Mouse (Mus musculus) lung, adult 2 months (tissue): ENCODE results near the gene Mrpl21. TPM values are rescaled to one million over a fixed set of nuclear protein-coding genes. Genes with fewer than 3 reads are reported as not detected.

Experiments used
- DNase-seq: peaks from one replicate; pipeline ENCODE4 v3.0.0; 2022
- H3K4me1 ChIP-seq: fragments of 200-500 bp; 2 replicates; pipeline ENCODE4 v1.6.1; 2011; ENCODE audit warnings: low read length; ENCODE audit not compliant: control insufficient read depth, insufficient read depth
- H3K4me3 ChIP-seq: fragments of 200-500 bp; replicated peaks from 2 replicates; pipeline ENCODE3; 2011; ENCODE audit warnings: low read depth, mild to moderate bottlenecking, control low read depth, low read length; ENCODE audit errors: extremely low read depth
- CTCF ChIP-seq: fragments of 200-500 bp; IDR thresholded peaks from 2 replicates; pipeline ENCODE4 v1.5.1; 2011; ENCODE audit warnings: mild to moderate bottlenecking, low read length, control low read depth; ENCODE audit not compliant: insufficient read depth
- POLR2A ChIP-seq: fragments of 200-500 bp; IDR thresholded peaks from 2 replicates; pipeline ENCODE4 v1.6.1; 2011; ENCODE audit warnings: low read depth, mild to moderate bottlenecking, control low read depth, low read length, borderline replicate concordance; ENCODE audit errors: extremely low read depth
- WGBS: fragments of 180-500 bp; shearing (Covaris S2); methylation state at CpG from one replicate; pipeline ENCODE4 v1.1.7; 2018; 5-methylcytosine and 5-hydroxymethylcytosine counted together
- polyA plus RNA-seq: library from polyadenylated mRNA; depleted of rRNA; stranded (reverse); fragments of >200 nt; gene quantifications from 2 replicates; pipeline ENCODE4 v1.2.3, GENCODE M21; 2012

Gene Mrpl21
- polyA plus RNA-seq, 1 experiment: 29.5 TPM

- Histone ChIP-seq H3K4me1 (peaks cover 15% of the 10 kb centered on the region), H3K4me3 (peak overlapping the region; percentile 92)
- no peak for TF ChIP-seq POLR2A
- no peak for TF ChIP-seq CTCF
- DNase-seq: peak; percentile 51
- under 1% methylated on average over 17 of the region's 17 CpGs for WGBS
These were observed 41.6 kb downstream of the Mrpl21 start for GRCm38 (mm10) chr19:3324271-3324811.

GRCm38 (mm10) chr19:3324931-3325711, 42.4 kb downstream of the Mrpl21 start:
- peak; percentile 96 for DNase-seq
- TF ChIP-seq POLR2A (peak; percentile 67; the same call in 1 of the 2 replicates), CTCF (0 out of 2 replicates have a peak, but pooled peaks have one; percentile 2)
- under 1% methylated on average over 59 of the region's 59 CpGs for WGBS
- H3K4me1 ChIP-seq: peaks cover 19% of the 10 kb centered on the region
- H3K4me3 ChIP-seq: peak overlapping the region; percentile 81

- 15% methylated on average over 15 of the region's 15 CpGs for WGBS
- DNase-seq: no peak
- TF ChIP-seq POLR2A (no peak), CTCF (no peak)
- peak overlapping the region; percentile 15 for H3K4me3 ChIP-seq
- H3K4me1 ChIP-seq: peaks cover 19% of the 10 kb centered on the region
These were observed 43.2 kb downstream of the Mrpl21 start for GRCm38 (mm10) chr19:3325771-3326478.

GRCm38 (mm10) chr19:3326479-3327047, 43.9 kb downstream of the Mrpl21 start:
- H3K4me1 ChIP-seq: peaks cover 17% of the 10 kb centered on the region
- WGBS: 60% methylated on average over 12 of the region's 12 CpGs
- no peak for DNase-seq
- TF ChIP-seq CTCF: no peak
- no peak for TF ChIP-seq POLR2A
- H3K4me3 ChIP-seq: no peak overlapping the region

GRCm38 (mm10) chr19:3333247-3333646, 50.5 kb downstream of the Mrpl21 start:
- no peak for DNase-seq
- Histone ChIP-seq H3K4me3 (no peak overlapping the region), H3K4me1 (peaks cover 32% of the 10 kb centered on the region)
- 54% methylated on average over 6 of the region's 6 CpGs for WGBS
- TF ChIP-seq CTCF: no peak
- TF ChIP-seq POLR2A: no peak

GRCm38 (mm10) chr19:3333694-3334515, 51.2 kb downstream of the Mrpl21 start:
- no peak for DNase-seq
- no peak overlapping the region for H3K4me3 ChIP-seq
- WGBS: 70% methylated on average over 17 of the region's 17 CpGs
- H3K4me1 ChIP-seq: peaks cover 35% of the 10 kb centered on the region
- TF ChIP-seq POLR2A: no peak
- TF ChIP-seq CTCF: no peak

GRCm38 (mm10) chr19:3334550-3334949, 51.8 kb downstream of the Mrpl21 start:
- WGBS: 62% methylated on average over 4 of the region's 4 CpGs
- no peak for DNase-seq
- Histone ChIP-seq H3K4me1 (peaks cover 40% of the 10 kb centered on the region), H3K4me3 (no peak overlapping the region)
- no peak for TF ChIP-seq POLR2A
- TF ChIP-seq CTCF: no peak

GRCm38 (mm10) chr19:3335917-3336316, 53.2 kb downstream of the Mrpl21 start:
- TF ChIP-seq POLR2A (no peak), CTCF (no peak)
- 19% methylated on average over 1 of the region's 1 CpGs for WGBS
- Histone ChIP-seq H3K4me3 (no peak overlapping the region), H3K4me1 (peaks cover 36% of the 10 kb centered on the region)
- DNase-seq: no peak
